Mouse (Mus musculus): ENCODE data around the gene Peli1. TPM values are rescaled to one million over a fixed set of nuclear protein-coding genes. Genes with fewer than 3 reads are reported as not detected.
"Not testable (repeated sequence)": the region's sequence is repeated elsewhere in the genome, so short reads cannot be mapped to it uniquely, and the experiment has no call there.

The Peli1 gene
- polyA plus RNA-seq, 1 experiment from 2014 or later, result 44.8 TPM

DNA sequence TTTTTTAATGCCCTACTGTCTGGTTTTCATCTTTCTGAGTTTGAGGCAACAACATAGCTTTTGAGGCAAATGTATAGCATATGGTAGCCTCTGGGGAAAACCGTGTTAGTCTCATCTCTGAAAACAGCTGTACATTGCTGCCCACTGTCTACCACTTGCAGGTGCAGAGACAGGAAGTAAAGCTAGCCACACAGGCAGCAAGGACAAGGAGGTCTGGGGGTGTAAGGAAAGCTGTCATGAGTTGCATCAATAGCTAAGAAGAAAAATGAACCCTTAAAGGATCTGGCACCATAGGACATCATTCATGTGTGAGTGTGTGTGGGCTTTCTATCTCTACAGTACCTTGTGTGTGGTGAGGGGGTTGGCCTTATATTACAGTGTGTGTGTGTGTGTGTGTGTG lies 89.6 kb downstream of the Peli1 start:
- WGBS, result 22% methylated on average over 1 of the region's 1 CpGs
- Histone ChIP-seq H3K4me3 (ENCODE audit: low read depth, low read length) (no peak overlapping the region), H3K4me1 (ENCODE audit: insufficient read depth, low read depth, low read length) (no peaks in the 10 kb centered on the region), H3K9ac (replicated peaks; ENCODE audit: low read depth) (no peak overlapping the region), H3K27ac (ENCODE audit: low read length) (no peak overlapping the region), H3K4me2 (replicated peaks; ENCODE audit: low read depth, low read length) (no peak overlapping the region), H3K9me3 (ENCODE audit: low read length) (no peaks in the 10 kb centered on the region), H3K27me3 (replicated peaks; ENCODE audit: insufficient read depth, low read length) (no peaks in the 10 kb centered on the region), H3K36me3 (ENCODE audit: insufficient read depth, low read length) (no peaks in the 10 kb centered on the region)
- ATAC-seq (no peak), DNase-seq (ENCODE audit: low spot score) (no peak)
- TF ChIP-seq EP300 (IDR thresholded peaks at IDR 0.05) (no peak), CTCF (IDR thresholded peaks at IDR 0.05) (no peak)

DNA sequence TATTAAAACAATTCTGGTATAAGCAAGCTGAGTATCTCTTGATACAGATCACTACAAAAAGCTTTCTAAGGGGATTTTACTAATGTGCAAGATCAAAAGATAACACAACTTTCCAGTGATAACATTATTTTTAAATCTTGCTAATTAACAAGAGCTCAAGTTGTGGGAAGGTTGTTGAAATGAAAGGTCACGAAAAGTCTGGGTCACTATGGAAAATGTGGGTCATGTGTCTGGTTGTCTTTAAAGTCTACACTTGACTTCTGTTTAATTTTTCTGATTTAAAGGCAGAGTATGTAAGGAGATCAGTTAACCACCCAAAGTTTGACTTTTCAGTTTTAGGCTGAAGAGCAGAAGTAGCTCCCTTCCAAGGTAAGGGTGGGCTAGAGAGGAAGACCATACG lies 90.5 kb downstream of the Peli1 start:
- Histone ChIP-seq H3K4me3 (ENCODE audit: low read depth, low read length) (no peak overlapping the region), H3K4me1 (ENCODE audit: insufficient read depth, low read depth, low read length) (no peaks in the 10 kb centered on the region), H3K27me3 (replicated peaks; ENCODE audit: insufficient read depth, low read length) (no peaks in the 10 kb centered on the region), H3K36me3 (ENCODE audit: insufficient read depth, low read length) (no peaks in the 10 kb centered on the region), H3K27ac (ENCODE audit: low read length) (no peak overlapping the region), H3K4me2 (replicated peaks; ENCODE audit: low read depth, low read length) (no peak overlapping the region), H3K9ac (replicated peaks; ENCODE audit: low read depth) (no peak overlapping the region), H3K9me3 (ENCODE audit: low read length) (no peaks in the 10 kb centered on the region)
- ATAC-seq (no peak), DNase-seq (ENCODE audit: low spot score) (no peak)
- TF ChIP-seq CTCF (IDR thresholded peaks at IDR 0.05), result no peak
- 75% methylated on average over 2 of the region's 2 CpGs for WGBS

DNA sequence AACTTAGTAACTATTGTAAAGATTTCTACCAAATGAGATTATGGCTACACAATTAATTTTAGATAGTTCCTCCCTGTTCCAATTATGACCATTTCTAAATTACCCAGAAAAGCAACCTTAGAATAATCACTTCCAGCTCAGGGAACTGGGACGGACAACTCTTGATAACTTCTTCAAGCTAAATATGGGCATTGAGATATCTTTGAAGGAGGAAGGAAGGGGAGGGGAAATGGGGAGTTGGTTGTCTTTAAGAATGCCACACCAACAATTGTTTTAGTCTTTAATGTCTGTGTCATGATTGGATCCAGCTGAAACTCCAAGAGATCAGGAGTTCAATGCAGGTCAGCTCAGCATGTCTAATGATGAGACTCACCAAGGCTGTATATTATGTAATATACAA lies 91.6 kb downstream of the Peli1 start:
- ATAC-seq (no peak), DNase-seq (ENCODE audit: low spot score) (no peak)
- H3K9me3 ChIP-seq (ENCODE audit: low read length), result no peaks in the 10 kb centered on the region
- no peak overlapping the region for H3K4me3 ChIP-seq (ENCODE audit: low read depth, low read length)
- no peaks in the 10 kb centered on the region for H3K27me3 ChIP-seq (replicated peaks; ENCODE audit: insufficient read depth, low read length)
- TF ChIP-seq CTCF (IDR thresholded peaks at IDR 0.05), result no peak
- no peak for TF ChIP-seq EP300 (IDR thresholded peaks at IDR 0.05)
- H3K4me2 ChIP-seq (replicated peaks; ENCODE audit: low read depth, low read length), result no peak overlapping the region
- H3K9ac ChIP-seq (replicated peaks; ENCODE audit: low read depth), result no peak overlapping the region
- WGBS, result 43% methylated on average over 1 of the region's 1 CpGs
- no peaks in the 10 kb centered on the region for H3K4me1 ChIP-seq (ENCODE audit: insufficient read depth, low read depth, low read length)
- no peaks in the 10 kb centered on the region for H3K36me3 ChIP-seq (ENCODE audit: insufficient read depth, low read length)
- H3K27ac ChIP-seq (ENCODE audit: low read length), result no peak overlapping the region

DNA sequence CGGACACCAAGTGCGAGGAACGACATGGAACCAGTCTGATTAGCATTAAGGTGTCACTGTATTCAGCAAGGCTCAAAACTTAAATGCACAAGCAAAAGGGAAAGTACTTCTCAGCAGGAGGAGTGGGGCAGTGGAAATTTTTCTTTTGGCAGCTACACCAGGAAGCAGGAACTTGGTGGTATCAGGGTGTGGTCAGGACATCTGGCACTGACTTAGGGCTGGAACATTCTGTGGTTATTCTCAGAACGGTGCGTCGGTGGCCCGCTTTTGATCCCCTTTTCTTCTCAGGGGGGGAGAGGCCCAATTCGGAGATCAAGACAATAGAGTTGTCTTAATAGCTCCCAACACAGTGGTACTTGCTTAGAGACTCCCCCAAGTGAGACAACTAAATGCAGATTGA lies 100.7 kb downstream of the Peli1 start:
- not testable (repeated sequence) for H3K9me3 ChIP-seq (ENCODE audit: low read length); DNase-seq (ENCODE audit: low spot score); H3K36me3 ChIP-seq (ENCODE audit: insufficient read depth, low read length); H3K4me1 ChIP-seq (ENCODE audit: insufficient read depth, low read depth, low read length); H3K9ac ChIP-seq (replicated peaks; ENCODE audit: low read depth); H3K27ac ChIP-seq (ENCODE audit: low read length); H3K4me3 ChIP-seq (ENCODE audit: low read depth, low read length); H3K4me2 ChIP-seq (replicated peaks; ENCODE audit: low read depth, low read length); ATAC-seq; H3K27me3 ChIP-seq (replicated peaks; ENCODE audit: insufficient read depth, low read length)
- WGBS, result 89% methylated on average over 8 of the region's 8 CpGs

DNA sequence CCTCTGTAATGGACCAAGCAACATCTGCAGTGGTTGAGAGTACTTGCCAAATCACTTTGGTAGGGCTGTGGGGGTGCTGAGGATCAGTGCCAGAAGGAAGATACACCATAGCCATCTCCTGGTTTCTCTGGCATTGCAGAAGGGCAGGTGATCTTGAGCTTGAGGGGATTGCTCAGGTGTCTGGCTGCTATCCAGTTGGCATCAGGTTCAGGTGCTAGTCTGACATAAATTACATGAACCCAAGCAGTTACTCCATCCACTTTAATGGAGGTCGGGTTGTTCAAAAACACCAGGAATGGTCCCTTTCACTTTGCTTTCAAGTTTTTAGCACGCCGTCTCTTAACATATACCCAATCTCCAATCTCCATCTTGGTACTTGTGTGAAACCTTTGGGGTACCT lies 103.8 kb downstream of the Peli1 start:
- Histone ChIP-seq H3K9ac (replicated peaks; ENCODE audit: low read depth) (no peak overlapping the region), H3K4me3 (ENCODE audit: low read depth, low read length) (no peak overlapping the region), H3K27ac (ENCODE audit: low read length) (no peak overlapping the region), H3K4me1 (ENCODE audit: insufficient read depth, low read depth, low read length) (no peaks in the 10 kb centered on the region), H3K9me3 (ENCODE audit: low read length) (no peaks in the 10 kb centered on the region), H3K27me3 (replicated peaks; ENCODE audit: insufficient read depth, low read length) (no peaks in the 10 kb centered on the region), H3K36me3 (ENCODE audit: insufficient read depth, low read length) (no peaks in the 10 kb centered on the region), H3K4me2 (replicated peaks; ENCODE audit: low read depth, low read length) (no peak overlapping the region)
- no peak for ATAC-seq
- 83% methylated on average over 3 of the region's 3 CpGs for WGBS
- DNase-seq (ENCODE audit: low spot score), result no peak
- TF ChIP-seq CTCF (IDR thresholded peaks at IDR 0.05) (no peak), EP300 (IDR thresholded peaks at IDR 0.05) (no peak)

Other genes with a start within 250 kb of the Peli1 start
- gene Vps54, start 148.0 kb downstream of the Peli1 start, polyA plus RNA-seq (2015; fragmentation: Nextera tagmentation; extraction: Ambion mirVana), result 10.6 and 11.9 TPM in 2 replicates